Mouse (Mus musculus) CH12.LX (cell line): ENCODE data around the gene Caskin1.

ENCODE experiments used
- CHD2 ChIP-seq: IDR thresholded peaks from 2 replicates; pipeline ENCODE4 v1.6.1; 2011; ENCODE audit warnings: low read length, improper control_type of control experiment
- CTCF ChIP-seq, 2 experiments: IDR thresholded peaks in 1 of 2; conservative IDR thresholded peaks in 1 of 2; 2 replicates each; pipeline ENCODE4 v1.5.1; 2011 to 2012; ENCODE audit warnings: low read depth in 2 of 2, low read length in 2 of 2, improper control_type of control experiment in 1 of 2, inconsistent platforms in 1 of 2, mild to moderate bottlenecking in 1 of 2, moderate library complexity in 1 of 2
- E2F4 ChIP-seq: IDR thresholded peaks from 2 replicates; pipeline ENCODE4 v1.6.1; 2011; ENCODE audit warnings: low read depth, low read length, improper control_type of control experiment; ENCODE audit not compliant: insufficient replicate concordance
- EP300 ChIP-seq: IDR thresholded peaks from 2 replicates; pipeline ENCODE4 v1.6.1; 2011; ENCODE audit warnings: low read length, improper control_type of control experiment
- GABPA ChIP-seq: IDR thresholded peaks from 2 replicates; pipeline ENCODE4 v1.6.1; 2012; ENCODE audit warnings: low read depth, low read length, improper control_type of control experiment, inconsistent platforms; ENCODE audit not compliant: insufficient replicate concordance
- HCFC1 ChIP-seq: IDR thresholded peaks from 2 replicates; pipeline ENCODE4 v1.6.1; 2012; ENCODE audit warnings: low read depth, mild to moderate bottlenecking, inconsistent platforms, low read length, improper control_type of control experiment
- MAFK ChIP-seq: IDR thresholded peaks from 2 replicates; pipeline ENCODE4 v1.6.1; 2011; ENCODE audit warnings: low read length, improper control_type of control experiment; ENCODE audit not compliant: insufficient replicate concordance
- POLR2A ChIP-seq: IDR thresholded peaks from 2 replicates; pipeline ENCODE4 v1.6.1; 2011; ENCODE audit warnings: low read depth, mild to moderate bottlenecking, improper control_type of control experiment, low read length
- TCF12 ChIP-seq: IDR thresholded peaks from 2 replicates; pipeline ENCODE4 v1.6.1; 2014; ENCODE audit warnings: low read depth, mild to moderate bottlenecking, inconsistent platforms, low read length, improper control_type of control experiment

DNA sequence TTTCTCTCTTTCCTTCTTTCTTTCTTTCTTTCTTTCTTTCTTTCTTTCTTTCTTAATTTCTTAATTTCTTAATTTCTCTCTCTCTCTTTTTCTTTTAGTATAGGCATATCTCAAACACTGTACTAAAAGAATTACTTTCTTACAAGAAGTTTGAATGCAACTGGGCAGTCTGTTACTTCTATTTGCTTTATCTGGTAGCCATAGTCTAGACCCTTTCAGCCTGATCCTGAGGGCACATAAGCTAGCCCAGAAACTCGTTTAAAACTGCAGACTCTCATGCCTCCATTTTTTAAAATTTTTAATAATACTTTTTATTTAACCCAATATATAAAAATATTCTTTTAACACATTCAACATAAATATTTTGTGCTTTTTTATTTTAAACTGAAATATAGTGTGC, 9.0 kb upstream of the Caskin1 start:
- no peak for TF ChIP-seq CTCF (conservative IDR thresholded peaks at IDR 0.05 in 1 of 2, IDR thresholded peaks at IDR 0.05 in 1 of 2; ENCODE audit: low read depth in 2 of 2, low read length in 2 of 2)
- no peak for TF ChIP-seq POLR2A
- TF ChIP-seq HCFC1 = no peak
- no peak for TF ChIP-seq E2F4
- no peak for TF ChIP-seq TCF12
- no peak for TF ChIP-seq EP300
- no peak for TF ChIP-seq CHD2
- TF ChIP-seq GABPA = no peak
- no peak for TF ChIP-seq MAFK
